18 mouse cellular contexts compared by ENCODE assay signal in genomic region chr16:53867342-53867741, GRCm38 (mm10).
"Had no signal": no experiment of that assay in that cellular context is flagged by ENCODE, and none has a peak within 500 bp of the region (broad histone marks: within the 10 kb centered on the region; RNA-seq: fewer than 3 reads in every experiment).

No protein-coding gene starts in this region.

- H3K27me3 ChIP-seq: lung, embryonic 15.5 days; megakaryocyte, embryonic 14.5 days; midbrain, embryonic 13.5 days; midbrain, embryonic 15.5 days; neural tube, embryonic 12.5 days had no signal

- H3K27ac ChIP-seq: lung, embryonic 15.5 days; macrophage; midbrain, embryonic 13.5 days; midbrain, embryonic 15.5 days; neural tube, embryonic 12.5 days had no signal

- H3K9ac ChIP-seq: liver, postnatal 0 days; lung, embryonic 15.5 days; midbrain, embryonic 13.5 days; midbrain, embryonic 15.5 days; neural tube, embryonic 12.5 days had no signal

- H3K9me3 ChIP-seq: lung, embryonic 15.5 days; megakaryocyte, embryonic 14.5 days; midbrain, embryonic 13.5 days; midbrain, embryonic 15.5 days; neural tube, embryonic 12.5 days had no signal

- ATAC-seq: liver, postnatal 0 days; lung, postnatal 0 days; midbrain, embryonic 13.5 days; midbrain, embryonic 15.5 days had no signal

- H3K4me2 ChIP-seq: lung, embryonic 15.5 days; midbrain, embryonic 11.5 days; midbrain, embryonic 13.5 days; midbrain, embryonic 15.5 days; neural tube, embryonic 12.5 days had no signal

- H3K36me3 ChIP-seq: lung, embryonic 15.5 days; midbrain, embryonic 13.5 days; midbrain, embryonic 15.5 days; neural tube, embryonic 12.5 days had no signal

- H3K4me3 ChIP-seq: lung, embryonic 15.5 days; megakaryocyte, embryonic 14.5 days; midbrain, embryonic 13.5 days; midbrain, embryonic 15.5 days; neural tube, embryonic 12.5 days had no signal

- DNase-seq: liver, postnatal 0 days; lung, adult 2 months; lung, postnatal 14 days; lung, postnatal 36 days; right cerebral cortex, postnatal 14 days; right cerebral cortex, postnatal 4 days; spleen, adult 18-20 months; thymus, adult 18-20 months; thymus, postnatal 14 days; thymus, postnatal 36 days had no signal

- H3K4me1 ChIP-seq: lung, embryonic 15.5 days; megakaryocyte, embryonic 14.5 days; midbrain, embryonic 13.5 days; midbrain, embryonic 15.5 days; neural tube, embryonic 12.5 days had no signal
